Mouse (Mus musculus) heart, adult 2 months (tissue): ENCODE results near the gene Tfeb.

Experiments used
- CTCF ChIP-seq: fragments of 200-600 bp; IDR thresholded peaks from 2 replicates; pipeline ENCODE4 v1.8.1; 2022; ENCODE audit warnings: antibody characterized with exemption, mild to moderate bottlenecking, moderate library complexity
- POLR2A ChIP-seq: fragments of 200-500 bp; IDR thresholded peaks from 2 replicates; pipeline ENCODE4 v1.6.1; 2011; ENCODE audit warnings: mild to moderate bottlenecking, low read depth, low read length, control low read depth; ENCODE audit not compliant: insufficient read depth

- no peak for TF ChIP-seq CTCF
- TF ChIP-seq POLR2A = 0 out of 2 replicates have a peak, but pooled peaks have one; percentile 28
Measured at GRCm38 (mm10) chr17:47693671-47694441, 43.0 kb upstream of the Tfeb start.
